Mouse (Mus musculus): Measurements from ENCODE around the gene Mrpl54. TPM values are rescaled to one million over a fixed set of nuclear protein-coding genes. Genes with fewer than 3 reads are reported as not detected.

Mrpl54 gene
- 94.0 and 105 TPM in 2 replicates for total RNA-seq (2014; fragmentation: Nextera tagmentation)
- total RNA-seq (2017): 161 and 185 TPM in 2 replicates

GRCm38 (mm10) chr10:81266211-81267105, at the start of gene Mrpl54, which contains the start of gene Apba3:
Gene Mrpl54 (minus strand): TSS chr10:81266934.
Gene Apba3 (plus strand): TSS chr10:81266960.
- peak; percentile 77 for ATAC-seq (replicated peaks; ENCODE audit: poor library complexity, severe bottlenecking)

- no peak for ATAC-seq (replicated peaks; ENCODE audit: poor library complexity, severe bottlenecking)
Observed at GRCm38 (mm10) chr10:81315587-81315986, 48.9 kb upstream of the Mrpl54 start.

GRCm38 (mm10) chr10:81314201-81314600, 47.5 kb upstream of the Mrpl54 start:
- ATAC-seq (replicated peaks; ENCODE audit: poor library complexity, severe bottlenecking): no peak

GRCm38 (mm10) chr10:81313581-81313980, 46.8 kb upstream of the Mrpl54 start:
- ATAC-seq (replicated peaks; ENCODE audit: poor library complexity, severe bottlenecking): no peak

- no peak for ATAC-seq (replicated peaks; ENCODE audit: poor library complexity, severe bottlenecking)
Observed at GRCm38 (mm10) chr10:81309571-81309970, 42.8 kb upstream of the Mrpl54 start.

- no peak for ATAC-seq (replicated peaks; ENCODE audit: poor library complexity, severe bottlenecking)
Observed at GRCm38 (mm10) chr10:81306837-81307682, 40.3 kb upstream of the Mrpl54 start.

GRCm38 (mm10) chr10:81306173-81306668, 39.5 kb upstream of the Mrpl54 start:
- ATAC-seq (replicated peaks; ENCODE audit: poor library complexity, severe bottlenecking): no peak

- no peak for ATAC-seq (replicated peaks; ENCODE audit: poor library complexity, severe bottlenecking)
Observed at GRCm38 (mm10) chr10:81305663-81306062, 38.9 kb upstream of the Mrpl54 start.

- peak; percentile 64 for ATAC-seq (replicated peaks; ENCODE audit: poor library complexity, severe bottlenecking)
Observed at GRCm38 (mm10) chr10:81304597-81305238, 38.0 kb upstream of the Mrpl54 start.

GRCm38 (mm10) chr10:81303761-81304160, 37.0 kb upstream of the Mrpl54 start:
- ATAC-seq (replicated peaks; ENCODE audit: poor library complexity, severe bottlenecking): no peak

GRCm38 (mm10) chr10:81303258-81303657, 36.5 kb upstream of the Mrpl54 start:
- ATAC-seq (replicated peaks; ENCODE audit: poor library complexity, severe bottlenecking): peak; percentile 45

GRCm38 (mm10) chr10:81302781-81303218, 36.1 kb upstream of the Mrpl54 start:
- no peak for ATAC-seq (replicated peaks; ENCODE audit: poor library complexity, severe bottlenecking)

GRCm38 (mm10) chr10:81302288-81302687, 35.6 kb upstream of the Mrpl54 start:
- ATAC-seq (replicated peaks; ENCODE audit: poor library complexity, severe bottlenecking): no peak

- ATAC-seq (replicated peaks; ENCODE audit: poor library complexity, severe bottlenecking): no peak
Observed at GRCm38 (mm10) chr10:81301321-81301720, 34.6 kb upstream of the Mrpl54 start.

GRCm38 (mm10) chr10:81300352-81300907, 33.7 kb upstream of the Mrpl54 start:
- ATAC-seq (replicated peaks; ENCODE audit: poor library complexity, severe bottlenecking): no peak

GRCm38 (mm10) chr10:81299585-81300351, 33.0 kb upstream of the Mrpl54 start:
- ATAC-seq (replicated peaks; ENCODE audit: poor library complexity, severe bottlenecking): 0 out of 2 replicates have a peak, but pooled peaks have one; percentile 7

- ATAC-seq (replicated peaks; ENCODE audit: poor library complexity, severe bottlenecking): peak; percentile 61
Observed at GRCm38 (mm10) chr10:81298369-81299100, 31.8 kb upstream of the Mrpl54 start.

- peak; percentile 54 for ATAC-seq (replicated peaks; ENCODE audit: poor library complexity, severe bottlenecking)
Observed at GRCm38 (mm10) chr10:81297845-81298244, 31.1 kb upstream of the Mrpl54 start.
